Mouse (Mus musculus) heart, postnatal 25 days (tissue): ENCODE measurements around the gene A730015C16Rik. TPM values are rescaled to one million over a fixed set of nuclear protein-coding genes. Genes with fewer than 3 reads are reported as not detected.

ENCODE experiments used
- DNase-seq: peaks from one replicate; pipeline ENCODE4 v3.0.0; 2022; ENCODE audit warnings: low spot score
- intact Hi-C: fragments of 180-260 bp; cut with DNase I; formaldehyde crosslinking; loops from one replicate; pipeline ENCODE4 v1.15.1; 2025
- total RNA-seq, 2 experiments: library from RNA; stranded (reverse); gene quantifications; 2 replicates each; pipeline ENCODE4 v1.2.3; 2021

The A730015C16Rik gene
- total RNA-seq = not detected

DNA sequence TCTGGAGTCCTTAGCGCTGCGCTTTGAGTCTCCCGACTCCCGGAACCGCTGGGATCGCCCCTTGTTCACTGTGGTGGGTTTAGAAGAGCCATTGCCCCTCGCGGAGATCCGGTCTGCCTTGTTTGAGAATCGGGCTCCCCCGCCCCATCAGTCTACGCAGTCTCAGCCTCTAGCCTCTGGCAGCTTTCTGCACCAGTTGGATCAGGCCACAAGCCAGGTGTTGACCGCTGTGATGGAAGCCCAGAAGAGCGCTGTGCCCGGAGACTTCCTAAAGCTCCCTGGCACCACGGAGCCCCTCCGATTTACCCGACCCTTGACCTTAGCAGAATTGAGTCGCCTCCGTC, at the start of gene A730015C16Rik:
Gene A730015C16Rik, minus strand, starts transcription at position 115 of the 344 bp plus-strand sequence.
- no peak for DNase-seq
- intact Hi-C loops = loop anchor here (2.0 to 10.0 kb wide), 2 partner anchors 14 to 436 kb away; partner anchors contain the start of genes Eps15 and Txndc12

DNA sequence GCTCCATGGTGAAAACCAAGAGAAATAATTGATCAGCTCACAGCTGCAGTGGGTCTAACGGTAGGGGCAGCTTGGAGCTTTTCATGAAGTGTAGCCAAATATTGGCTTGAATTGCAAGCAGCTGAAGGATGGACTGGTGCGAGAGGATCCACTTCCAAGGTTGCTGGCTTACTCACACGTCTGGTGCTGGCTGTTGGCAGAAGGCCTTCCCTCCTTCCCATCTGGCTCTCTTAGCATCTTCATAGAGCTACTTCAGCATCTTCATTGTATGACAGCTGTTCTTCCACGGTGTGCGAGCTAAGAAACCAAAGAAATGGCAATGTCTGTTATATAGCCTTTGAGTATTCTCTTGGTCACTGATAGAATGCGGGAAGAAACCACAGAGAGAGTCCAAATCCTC, 42.5 kb upstream of the A730015C16Rik start:
- no peak for DNase-seq
- intact Hi-C loops = no loop called here

DNA sequence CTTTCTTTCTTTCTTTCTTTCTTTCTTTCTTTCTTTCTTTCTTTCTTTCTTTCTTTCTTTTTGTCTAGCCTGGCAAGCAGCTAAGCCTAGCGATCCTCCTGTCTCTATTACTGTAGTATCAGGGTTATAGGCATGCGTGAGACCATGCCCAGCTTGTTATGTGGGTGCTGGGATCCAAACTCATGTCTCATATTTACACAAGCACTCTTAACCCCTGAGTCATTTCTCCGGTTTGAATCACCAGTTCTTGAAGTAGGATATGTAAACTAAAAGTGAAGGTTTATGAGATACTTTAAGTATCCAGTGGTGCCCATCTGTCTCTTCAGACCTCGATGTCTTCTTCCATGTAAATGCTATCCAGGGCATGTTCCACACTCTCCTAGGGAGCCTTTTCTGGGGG, 39.0 kb upstream of the A730015C16Rik start:
- DNase-seq = no peak
- intact Hi-C loops = no loop called here

DNA sequence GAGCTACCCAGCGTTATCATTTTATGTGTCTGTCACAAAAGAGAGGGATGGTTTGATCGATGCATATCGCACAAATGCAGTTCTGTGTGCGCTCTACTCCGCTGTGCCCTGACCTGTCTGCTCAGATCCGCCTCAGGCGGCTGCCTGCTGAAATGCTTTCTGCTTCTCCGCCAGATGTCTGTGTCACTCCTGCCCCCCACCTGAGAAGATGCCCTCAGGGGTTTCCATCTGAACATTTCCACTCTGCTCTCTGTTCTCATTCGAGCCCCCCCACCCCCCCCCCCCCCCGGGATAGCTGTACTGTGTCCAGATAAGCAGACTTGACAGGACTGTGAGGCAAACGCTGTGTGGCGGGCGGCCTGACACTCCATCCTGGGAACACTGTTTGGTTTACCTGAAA, 35.4 kb upstream of the A730015C16Rik start:
- no peak for DNase-seq
- intact Hi-C loops = no loop called here

DNA sequence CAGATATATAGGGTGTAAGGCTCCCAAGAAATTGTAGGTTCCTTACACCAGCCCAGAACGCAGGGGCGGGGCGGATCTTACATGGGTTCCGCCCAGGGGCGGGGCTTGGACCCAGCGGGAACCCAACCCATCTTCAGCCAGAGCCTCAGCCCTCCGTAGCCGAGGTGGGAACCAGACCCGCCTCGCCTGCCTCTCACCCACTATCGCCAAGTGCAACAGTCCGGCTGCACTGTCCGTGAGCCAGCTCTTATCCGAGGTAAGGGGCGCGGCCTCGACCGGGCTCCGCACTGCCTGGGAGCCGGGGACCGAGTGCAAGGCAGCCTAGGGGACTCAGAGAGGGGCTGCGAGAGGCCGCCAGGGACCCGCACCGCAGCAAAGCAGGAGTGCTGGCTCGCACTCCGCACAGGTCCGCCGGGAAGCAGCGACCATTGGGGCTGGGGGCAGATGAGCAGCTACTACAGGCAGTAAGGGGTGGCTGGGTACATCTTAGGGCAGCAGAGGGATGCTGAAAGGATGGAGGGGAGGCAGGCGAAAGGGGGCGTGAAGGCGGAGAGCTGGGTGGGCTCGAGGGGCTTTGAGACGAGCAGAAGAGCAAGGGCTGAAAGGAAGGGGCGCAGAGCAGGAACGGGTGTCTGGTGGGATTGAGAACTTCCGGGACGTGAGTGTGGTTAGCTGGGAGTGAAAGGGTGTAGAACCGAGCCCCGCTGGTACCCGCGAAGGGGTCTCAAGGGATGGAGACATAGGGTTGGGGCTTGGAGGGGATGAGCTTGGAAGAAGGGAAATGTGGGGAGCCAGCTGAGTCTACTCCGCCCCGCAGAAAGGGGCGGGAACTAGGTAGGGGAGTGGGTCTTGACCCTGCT, 30.8 kb upstream of the A730015C16Rik start, which contains the start of gene Rab3b:
Gene Rab3b, plus strand, starts transcription at position 101 of the 860 bp plus-strand sequence.
- intact Hi-C loops = no loop called here
- peak; percentile 3 for DNase-seq

DNA sequence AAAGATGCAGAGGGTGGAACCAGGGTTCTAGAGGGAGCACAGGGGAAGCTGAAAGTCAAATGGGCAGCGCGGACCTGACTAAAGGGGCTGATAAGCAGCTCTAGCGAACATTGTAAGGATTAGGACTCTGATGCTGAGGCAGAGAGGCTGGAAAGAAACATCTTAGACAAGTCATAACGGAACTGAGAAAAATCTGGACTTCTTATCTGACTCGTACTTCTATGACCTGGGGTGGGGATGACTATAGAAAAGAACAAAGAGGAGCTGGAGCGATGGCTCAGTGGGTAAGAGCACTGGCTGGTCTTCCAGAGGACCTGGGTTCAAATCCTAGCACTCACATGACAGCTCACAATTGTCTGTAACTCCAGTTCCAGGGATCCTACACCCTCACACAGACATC, 29.5 kb upstream of the A730015C16Rik start:
- intact Hi-C loops = no loop called here
- no peak for DNase-seq

DNA sequence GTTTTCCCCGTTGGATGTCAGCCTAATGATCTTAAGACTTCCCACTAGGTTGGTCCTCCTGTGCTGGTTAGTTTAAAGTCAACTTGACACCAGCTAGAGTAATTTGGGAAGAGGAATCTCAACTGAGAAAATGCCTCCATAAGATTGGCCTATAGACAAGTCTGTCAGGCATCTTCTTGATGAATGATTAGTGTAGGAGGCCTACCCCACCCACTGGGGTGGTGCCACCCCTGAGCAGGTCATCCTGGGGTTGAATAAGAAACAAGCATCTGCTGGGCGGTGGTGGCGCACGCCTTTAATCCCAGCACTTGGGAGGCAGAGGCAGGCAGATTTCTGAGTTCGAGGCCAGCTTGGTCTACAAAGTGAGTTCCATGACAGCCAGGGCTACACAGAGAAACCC, 25.3 kb upstream of the A730015C16Rik start:
- intact Hi-C loops = loop anchor here (5.0 kb wide), 1 partner anchor 164 kb away; no protein-coding TSS in a partner anchor
- no peak for DNase-seq

DNA sequence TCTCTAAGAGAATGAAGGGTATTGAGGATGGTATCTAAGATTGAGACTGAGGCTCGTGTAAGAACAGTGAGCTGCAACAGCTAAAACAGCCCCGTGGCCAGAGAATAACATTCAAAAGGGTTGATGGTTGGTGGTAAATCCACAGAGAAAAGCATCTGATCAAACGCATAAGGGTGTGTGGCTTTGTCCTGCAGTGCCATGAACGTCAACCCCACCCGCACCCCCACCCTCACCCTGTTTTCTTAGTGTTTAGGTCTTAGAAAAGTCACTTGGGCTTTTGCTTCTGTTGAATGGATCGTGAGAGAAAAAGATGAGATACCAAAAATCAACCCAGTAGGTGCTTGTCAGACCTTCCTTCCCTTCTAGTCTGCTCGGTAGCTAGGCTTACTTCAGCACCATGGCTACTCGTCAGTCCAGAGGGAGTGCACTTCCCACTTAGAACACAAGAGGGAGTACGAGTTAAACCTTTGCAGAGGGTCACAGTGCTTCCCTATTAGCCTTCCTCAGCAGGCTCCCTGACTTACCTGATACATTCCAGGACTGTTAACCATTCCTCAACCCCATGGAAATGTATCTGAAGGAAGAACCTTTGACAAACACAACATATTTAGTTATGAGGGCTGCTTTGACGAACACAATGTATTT, 21.4 kb upstream of the A730015C16Rik start:
- peak; percentile 8 for DNase-seq
- intact Hi-C loops = loop anchor here (1.0 to 5.0 kb wide), 3 partner anchors 106 to 295 kb away; no protein-coding TSS in a partner anchor

DNA sequence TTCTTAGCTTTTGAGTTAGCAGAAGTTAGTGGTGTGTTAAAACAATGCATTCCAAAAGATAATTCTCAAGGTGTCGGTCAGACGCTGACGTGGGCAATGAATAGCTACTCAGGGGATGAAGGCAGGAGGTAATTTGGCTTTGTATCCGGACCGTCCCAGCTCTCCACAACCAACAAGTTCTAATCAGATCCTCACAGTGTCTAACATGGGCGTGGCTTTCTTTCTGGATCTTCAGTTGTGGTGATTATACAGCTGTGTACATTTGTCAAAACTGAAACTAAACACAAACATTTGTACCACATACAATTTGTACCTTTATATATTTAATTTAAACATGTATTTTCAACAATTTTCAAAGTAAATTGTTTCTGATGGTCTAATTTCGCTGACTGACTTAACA, 18.4 kb upstream of the A730015C16Rik start:
- intact Hi-C loops = no loop called here
- no peak for DNase-seq

DNA sequence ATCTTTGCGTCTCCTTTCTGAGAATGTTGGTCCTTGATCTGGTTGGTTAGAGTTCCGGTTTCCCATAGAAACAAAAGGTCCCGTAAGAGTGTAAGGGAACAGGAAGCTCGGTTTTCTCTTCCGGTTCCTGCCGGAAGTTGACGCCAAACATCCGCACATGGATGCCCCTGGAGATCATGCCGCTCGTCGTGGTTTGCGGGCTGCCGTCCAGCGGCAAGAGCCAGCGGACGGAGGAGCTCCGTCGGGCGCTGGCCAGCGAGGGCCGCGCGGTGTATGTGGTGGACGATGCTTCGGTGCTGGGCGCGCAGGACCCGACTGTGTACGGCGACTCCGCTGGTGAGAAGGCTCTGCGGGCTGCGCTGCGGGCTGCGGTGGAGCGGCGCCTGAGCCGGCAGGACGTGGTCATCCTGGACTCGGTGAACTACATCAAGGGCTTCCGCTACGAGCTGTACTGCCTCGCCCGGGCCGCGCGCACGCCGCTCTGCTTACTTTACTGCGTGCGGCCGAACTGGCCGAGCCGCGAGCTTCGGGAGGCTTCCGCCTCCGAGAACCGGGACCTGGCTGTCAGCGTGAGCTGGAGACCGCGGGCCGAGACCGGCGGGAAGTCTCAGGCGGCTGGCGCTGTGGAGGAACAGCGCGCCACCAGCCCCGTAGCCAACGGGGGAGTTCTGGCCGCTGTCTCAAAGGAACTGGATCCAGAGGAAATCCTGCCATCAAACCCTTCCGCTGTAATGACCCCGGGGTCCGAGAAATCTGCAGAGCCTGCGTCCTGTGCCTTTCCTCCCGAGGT, 509 bp downstream of the A730015C16Rik start, which contains the start of gene Kti12:
Gene Kti12, plus strand, starts transcription at position 71 of the 790 bp plus-strand sequence.
- peak; percentile 71 for DNase-seq
- intact Hi-C loops = loop anchor here (2.0 to 10.0 kb wide), 2 partner anchors 13 to 437 kb away; partner anchors contain the start of genes Eps15 and Txndc12

DNA sequence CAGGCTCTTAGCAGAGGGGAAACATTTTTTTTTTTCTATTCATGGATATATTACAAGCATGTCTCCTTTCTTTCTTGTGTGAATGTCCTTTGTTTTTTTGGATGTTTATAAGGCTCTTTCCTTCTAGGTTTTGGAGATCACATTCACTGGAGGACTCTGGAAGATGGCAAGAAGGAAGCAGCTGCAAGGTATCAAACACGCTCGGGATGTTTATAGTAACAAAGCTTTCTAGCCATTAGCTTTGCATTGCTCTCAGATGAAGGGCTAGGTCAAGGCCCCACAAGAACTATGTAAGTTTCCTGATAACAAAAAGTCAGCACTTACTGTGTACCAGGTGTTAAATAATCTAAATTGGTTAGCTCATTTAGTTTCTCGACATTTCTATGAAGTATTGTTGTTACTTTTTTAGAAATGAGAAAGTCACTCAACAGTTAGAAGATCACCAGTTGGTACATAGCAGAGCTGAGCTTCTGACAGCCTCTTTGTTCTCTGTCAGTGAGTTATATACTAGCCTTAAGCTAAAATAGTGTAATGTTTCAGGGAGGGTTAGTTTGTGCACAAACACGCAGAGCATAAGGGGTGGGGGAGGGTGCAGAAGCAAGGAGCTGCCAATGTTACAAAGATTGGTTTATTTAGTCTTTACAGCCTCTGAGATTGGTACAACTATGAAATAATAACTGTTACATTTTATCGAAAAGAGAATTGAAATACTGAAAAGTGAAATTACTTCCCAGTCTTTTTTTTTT, 2.4 kb downstream of the A730015C16Rik start:
- intact Hi-C loops = loop anchor here (10.0 kb wide), 1 partner anchor 439 kb away; the partner anchor contains the start of gene Eps15

DNA sequence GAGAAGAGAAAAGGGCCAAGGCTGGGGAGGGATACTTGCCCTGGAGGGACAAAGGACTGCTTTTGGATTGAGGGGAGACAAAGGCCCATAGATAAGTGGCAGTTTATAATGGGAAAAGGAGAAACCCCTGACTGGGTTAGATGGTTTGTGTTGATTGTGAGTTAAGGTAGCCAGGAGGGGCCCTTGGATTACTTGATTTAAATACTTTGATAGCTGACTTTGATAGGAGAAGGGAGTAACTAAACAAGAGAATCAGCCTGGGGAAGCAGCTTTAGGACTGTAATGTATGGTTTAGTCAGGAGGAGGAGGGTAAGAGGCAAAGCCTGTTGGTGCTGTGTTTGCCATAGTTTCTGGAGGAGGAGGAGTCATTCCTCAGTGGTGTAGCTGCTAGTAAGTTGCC, 5.1 kb downstream of the A730015C16Rik start:
- no peak for DNase-seq
- intact Hi-C loops = loop anchor here (10.0 kb wide), 1 partner anchor 441 kb away; the partner anchor contains the start of gene Eps15

More for the DNA sequence above, 2.4 kb downstream of the A730015C16Rik start:
- no peak for DNase-seq

DNA sequence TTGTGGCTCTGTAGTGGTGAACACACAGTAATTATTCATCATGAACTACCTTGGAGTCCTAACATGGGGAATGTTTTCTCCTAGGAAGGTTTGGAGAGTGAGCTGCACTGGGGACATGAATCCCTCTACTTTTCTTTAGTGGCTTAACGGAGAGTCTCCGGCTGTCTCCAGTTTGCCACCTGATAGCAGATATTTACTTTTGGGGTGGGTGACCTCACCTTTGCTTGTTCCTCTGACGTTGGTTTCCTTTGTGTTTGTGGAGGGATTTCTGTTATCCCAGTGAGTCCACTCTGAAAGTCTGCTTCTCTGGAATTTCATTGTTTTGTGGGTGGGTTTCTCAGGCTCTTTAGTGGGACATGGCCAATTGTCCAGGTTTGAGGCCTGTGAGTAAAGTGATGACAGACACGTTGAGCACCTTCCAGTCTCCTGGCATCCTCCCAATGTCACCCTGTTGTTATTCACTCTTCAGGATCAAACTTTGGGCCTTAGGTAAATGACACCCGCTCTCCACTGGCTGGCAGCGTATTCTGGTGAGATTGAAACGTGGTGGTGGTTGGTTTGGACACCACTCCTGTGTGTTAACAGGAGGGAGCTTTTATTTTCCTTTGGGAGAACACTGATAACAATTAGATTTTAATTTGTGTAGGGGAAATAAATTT, 6.4 kb downstream of the A730015C16Rik start:
- intact Hi-C loops = loop anchor here (10.0 kb wide), 1 partner anchor 443 kb away; the partner anchor contains the start of gene Eps15
- DNase-seq = no peak

DNA sequence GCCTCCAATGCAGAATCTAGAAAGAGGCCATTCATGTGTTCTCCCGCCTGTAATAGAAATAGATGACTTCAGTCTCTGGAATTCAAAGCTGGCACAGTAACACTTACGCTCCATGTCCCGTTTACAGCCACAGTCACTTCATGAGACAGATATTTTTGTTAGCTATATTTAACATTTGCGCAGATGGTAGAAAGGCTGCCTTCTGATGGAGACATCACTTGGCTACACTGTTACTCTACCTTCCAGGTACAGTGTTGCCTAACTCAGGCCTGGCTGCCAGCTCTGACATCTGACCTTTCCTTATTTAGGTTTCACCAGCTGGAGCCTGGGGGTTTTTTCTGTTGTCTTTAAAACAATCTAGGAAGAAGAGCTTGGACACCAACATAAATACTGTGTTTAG, 10.4 kb downstream of the A730015C16Rik start:
- no peak for DNase-seq
- intact Hi-C loops = no loop called here

DNA sequence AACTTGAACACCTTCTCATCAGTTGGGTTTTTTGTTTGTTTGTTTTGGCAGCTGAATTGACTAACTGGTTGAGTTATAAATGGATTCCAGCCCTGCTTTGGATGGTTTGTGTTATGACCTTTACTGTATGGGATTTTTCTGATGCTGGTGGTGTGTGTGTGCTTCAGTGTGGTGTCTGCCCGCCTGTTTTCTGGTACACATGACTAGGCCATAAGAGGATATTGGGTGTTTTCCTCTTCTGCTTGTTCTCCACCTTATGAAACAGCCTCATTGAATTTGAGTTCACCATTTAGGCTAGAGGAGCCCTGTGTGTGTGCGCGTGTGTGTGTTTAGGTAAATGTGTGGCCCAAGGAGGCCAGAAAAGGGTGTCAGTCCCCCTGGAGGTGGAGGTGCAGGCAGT, 12.9 kb downstream of the A730015C16Rik start:
- no peak for DNase-seq
- intact Hi-C loops = loop anchor here (2.0 kb wide), 1 partner anchor 13 kb away; the partner anchor contains the start of gene A730015C16Rik

DNA sequence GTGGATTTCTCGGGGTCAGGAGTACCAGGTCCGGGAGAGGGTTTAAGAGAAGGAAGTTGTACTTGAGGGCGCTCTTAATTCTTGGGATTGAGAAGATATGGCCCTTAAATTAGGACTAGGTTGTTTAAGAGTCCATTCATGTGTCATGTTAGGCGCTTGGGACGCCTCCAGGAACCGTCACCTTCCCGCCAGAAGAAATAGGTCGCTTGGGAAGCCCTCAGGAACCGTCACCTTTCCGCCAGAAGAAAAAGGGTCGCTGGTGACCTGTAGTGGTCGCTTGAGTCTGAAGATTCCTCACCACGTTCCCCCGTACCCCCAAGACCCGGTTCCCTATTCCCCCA, 13.5 kb downstream of the A730015C16Rik start:
- intact Hi-C loops = loop anchor here (2.0 kb wide), 1 partner anchor 14 kb away; the partner anchor contains the start of gene A730015C16Rik
- DNase-seq = no peak

DNA sequence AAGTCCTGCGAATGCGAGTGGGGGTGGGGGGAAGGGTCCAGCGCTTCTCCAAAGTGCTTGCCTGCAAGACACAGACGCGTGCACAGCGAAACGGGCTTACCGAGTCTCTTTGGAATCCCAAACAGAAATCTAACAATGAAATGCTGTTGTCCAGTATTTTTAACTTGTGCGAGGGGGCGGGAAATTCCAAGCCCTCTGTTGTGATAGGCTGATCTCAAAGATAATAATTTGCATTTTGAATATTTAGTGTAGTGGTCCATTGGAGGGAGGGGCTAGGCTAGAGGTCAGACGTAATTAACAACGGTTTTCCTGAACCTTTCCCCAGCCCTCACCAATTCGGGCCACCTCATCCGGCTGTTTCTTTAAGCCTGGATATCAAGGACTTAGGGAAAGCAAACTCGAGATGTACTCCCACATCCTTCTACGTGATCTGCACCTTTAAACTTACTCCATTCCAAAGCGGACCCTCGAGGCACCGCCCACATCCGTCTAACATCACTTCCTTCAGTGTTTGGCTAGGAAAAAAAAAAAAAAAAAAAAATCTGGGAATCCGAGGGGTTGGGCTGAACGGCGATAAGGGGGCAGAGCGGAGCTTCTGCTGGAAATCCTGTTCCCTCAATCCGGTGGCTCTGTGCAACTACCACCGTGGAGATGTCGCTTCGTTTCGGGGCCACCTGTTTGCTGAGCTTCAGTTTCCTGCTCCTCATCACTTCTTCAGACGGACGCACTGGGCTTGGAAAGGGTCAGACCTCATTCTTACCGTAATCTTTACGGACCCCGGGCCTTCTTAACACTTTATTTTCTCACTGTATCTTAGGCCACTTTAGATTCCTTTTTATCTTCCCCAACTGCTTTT, 14.1 kb downstream of the A730015C16Rik start, which contains the start of gene Txndc12:
Gene Txndc12, plus strand, starts transcription at position 487 of the 856 bp plus-strand sequence.
- intact Hi-C loops = loop anchor here (2.0 kb wide), 1 partner anchor 14 kb away; the partner anchor contains the start of gene A730015C16Rik
- DNase-seq = peak; percentile 76

DNA sequence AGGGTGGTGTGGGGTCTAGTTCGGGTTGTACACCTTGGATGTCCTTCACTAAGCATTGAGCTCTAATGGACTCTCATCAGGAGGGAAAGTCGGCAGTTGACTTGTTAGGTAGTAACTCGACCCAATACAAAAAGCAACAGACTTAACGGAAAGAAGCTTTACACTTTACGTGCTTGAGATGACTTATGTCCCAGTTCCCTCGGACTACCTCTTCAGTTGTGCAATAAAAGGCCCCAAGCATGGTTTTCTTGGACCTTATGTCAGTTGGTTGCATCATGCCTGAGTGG, 14.6 kb downstream of the A730015C16Rik start:
- intact Hi-C loops = loop anchor here (2.0 kb wide), 1 partner anchor 15 kb away; the partner anchor contains the start of gene A730015C16Rik
- no peak for DNase-seq
